Mouse (Mus musculus): ENCODE measurements around the gene Runx3.

The Runx3 gene

DNA sequence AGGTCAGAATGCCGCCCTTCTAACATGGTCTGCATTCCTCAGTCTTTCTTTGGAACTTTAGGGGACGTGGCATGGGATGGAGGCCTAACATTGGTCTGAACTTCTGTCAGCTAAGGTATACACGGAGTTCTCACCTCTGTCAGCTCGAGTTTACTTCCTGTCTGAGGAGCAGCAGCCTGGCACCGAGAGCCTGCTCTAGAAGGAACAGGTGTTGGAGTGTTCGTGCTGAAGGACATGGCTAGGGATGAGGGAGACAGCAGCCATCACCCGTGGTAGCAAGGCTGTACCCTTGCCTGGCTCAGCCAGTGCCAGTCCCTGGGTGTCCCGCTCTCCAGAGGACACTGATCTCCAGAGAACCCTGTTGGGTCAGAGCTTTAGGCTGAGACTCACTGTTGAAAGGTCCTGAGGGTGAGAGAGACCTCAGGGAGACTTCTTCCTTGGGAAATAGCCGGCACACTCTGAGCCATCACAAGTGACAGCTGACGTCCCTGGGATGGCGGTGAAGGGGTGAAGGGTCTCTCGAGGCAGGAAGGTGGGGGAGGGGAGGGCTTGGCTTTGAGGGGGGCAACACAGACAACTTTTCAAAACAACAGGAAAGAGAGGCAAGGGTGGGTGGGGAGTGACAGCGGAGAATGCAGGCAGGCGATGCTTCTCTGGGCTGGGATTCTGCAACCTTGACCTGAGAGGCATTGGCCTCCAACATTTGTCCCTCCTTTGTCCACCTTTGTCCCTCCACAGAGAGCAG, 4.9 kb upstream of the Runx3 start:
- DNase-seq: no peak

GRCm38 (mm10) chr4:135116391-135116790, 4.1 kb upstream of the Runx3 start:
- no peak for DNase-seq

GRCm38 (mm10) chr4:135117846-135118245, 2.6 kb upstream of the Runx3 start:
- no peak for DNase-seq

DNA sequence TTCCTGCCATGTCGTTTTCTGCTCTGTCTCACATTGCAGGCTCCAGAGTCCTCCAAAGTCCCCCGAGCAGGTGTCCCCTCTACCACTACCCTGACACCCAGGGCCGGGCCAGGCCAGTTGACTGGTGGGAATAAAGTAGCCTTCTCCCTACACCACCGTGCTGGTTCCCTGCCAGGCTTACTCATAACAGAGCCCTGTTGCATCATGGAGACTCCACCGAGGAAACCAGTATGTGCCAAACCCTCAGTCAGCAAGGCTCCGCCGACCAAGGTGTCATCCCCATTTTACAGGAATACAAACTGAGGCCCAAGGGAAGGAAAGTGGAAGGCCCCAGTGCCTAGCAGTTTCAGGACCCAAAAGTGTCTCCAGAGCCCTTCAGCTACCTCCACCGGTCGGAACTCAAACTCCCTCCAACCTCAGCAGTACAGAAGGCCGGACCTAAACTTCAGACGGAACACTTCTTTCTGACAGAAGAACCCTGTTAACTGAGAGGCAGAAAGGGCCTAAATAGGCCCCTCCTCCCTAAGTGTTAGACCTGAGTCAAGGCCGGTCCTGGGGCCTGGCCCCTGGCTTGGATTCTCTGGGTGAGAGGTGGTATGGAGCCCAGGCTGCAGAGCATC, 1.5 kb upstream of the Runx3 start:
- no peak for DNase-seq

- DNase-seq: no peak
Observed at GRCm38 (mm10) chr4:135123721-135124120, 3.3 kb downstream of the Runx3 start.

DNA sequence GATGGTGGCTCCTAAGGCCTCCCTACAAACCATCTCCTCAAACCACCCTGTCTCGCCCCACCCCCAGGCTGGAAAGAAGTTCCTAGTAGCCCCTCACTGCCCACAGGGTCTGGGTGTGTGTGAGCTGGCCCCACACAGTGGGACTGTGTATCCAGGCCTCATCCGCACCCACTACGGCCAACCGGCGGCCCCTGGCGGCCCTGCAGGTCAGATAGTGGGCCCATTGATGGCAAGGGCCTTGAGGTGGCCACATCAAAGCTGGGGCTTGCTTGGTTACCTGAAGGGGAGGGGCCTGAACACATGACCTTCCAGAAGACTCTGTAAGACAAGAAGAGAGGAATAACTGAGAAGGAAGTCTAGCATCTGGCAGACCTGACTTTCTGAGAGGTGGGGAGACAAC, 4.3 kb downstream of the Runx3 start:
- DNase-seq: no peak

GRCm38 (mm10) chr4:135125152-135125551, 4.7 kb downstream of the Runx3 start:
- DNase-seq: no peak

GRCm38 (mm10) chr4:135126385-135126784, 5.9 kb downstream of the Runx3 start:
- no peak for DNase-seq

DNA sequence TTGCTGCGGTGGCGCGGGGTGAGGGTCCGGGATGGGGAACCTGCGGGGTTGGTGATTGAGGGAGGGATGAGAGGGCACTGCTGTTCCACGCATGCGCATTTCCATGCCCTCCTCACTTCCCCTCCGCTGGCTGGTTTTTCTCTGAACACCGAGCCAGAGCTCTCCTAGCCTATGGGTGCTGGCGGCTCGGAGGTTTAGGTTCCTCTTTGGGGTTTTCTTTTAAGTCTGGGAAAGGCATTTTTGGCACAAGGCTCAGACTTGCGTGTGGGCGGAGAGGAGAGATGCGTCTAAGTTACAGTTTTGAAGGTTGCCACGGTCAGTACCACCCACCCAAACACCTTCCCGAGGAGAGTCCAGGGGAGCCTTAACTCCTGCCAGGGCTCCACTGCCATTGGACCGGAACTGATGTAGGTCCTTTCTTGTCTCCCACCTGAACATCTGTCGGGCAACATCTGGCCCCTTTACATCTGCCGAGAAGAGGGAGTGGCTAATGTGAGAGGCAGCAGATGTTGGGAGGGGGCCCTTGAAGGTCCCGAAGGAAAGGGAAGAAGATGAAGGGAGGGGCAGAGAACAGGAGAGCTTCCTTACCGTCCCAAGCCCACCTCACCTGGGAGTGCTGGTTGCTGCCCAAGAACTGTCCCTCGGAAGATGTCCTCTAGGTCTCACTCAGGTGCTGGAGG, 8.5 kb downstream of the Runx3 start:
- DNase-seq: no peak

DNA sequence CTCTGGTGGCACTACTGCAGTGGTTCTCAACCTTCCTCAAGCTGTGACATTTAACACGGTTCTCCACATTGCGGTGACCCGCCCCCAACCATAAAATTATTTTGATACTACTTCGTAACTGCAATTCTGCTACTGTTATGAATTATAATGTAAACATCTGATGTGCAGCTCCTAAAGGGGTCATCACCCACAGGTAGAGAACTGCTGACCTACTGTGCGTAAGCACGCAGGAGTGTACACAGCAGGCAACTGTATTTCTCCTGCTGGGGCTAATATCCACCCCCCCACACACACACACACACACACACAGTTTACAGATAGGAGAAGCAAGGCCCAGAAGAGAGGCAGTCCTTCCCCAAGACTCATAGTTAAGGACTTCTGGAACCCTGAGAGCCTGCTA, 9.7 kb downstream of the Runx3 start:
- DNase-seq: no peak

DNA sequence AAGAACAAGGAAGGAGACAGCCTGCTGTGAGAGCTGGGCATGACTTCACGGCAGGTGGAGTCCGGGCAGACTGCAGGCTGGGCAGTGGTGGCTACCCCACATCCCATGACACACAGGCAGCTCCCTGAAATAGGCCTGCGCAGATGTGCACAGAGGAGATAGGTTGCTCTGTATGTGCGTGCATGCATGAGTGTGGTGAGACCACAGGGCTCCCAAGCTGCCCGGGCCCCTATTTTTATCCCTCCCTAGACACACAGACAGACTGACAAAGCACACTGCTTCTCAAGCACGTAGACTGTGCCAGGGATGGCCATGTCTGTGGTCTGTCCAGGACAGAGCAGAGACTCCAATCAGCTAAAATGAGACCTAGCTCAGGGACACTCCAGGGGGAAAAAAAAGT, 10.7 kb downstream of the Runx3 start:
- no peak for DNase-seq

DNA sequence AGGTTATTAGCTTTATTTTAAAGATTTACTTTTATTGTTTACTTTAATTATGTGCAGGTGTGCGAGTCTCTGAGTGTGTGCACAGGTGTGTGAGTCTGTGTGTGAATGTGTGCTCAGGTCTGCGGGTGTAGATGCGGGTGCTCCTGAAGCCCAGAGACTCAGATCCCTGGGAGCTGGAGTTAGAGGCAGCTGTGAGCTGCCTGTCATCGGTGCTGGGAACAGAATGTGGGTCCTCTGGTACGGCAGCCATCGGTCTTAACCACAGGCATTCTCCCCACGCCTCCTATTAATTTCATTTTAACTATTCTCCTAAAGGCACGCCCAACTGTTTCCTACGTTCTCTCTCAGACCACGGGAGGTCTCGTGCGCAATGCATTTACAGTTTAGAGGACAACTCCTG, 12.3 kb downstream of the Runx3 start:
- no peak for DNase-seq

- DNase-seq: no peak
Observed at GRCm38 (mm10) chr4:135133711-135134110, 13.3 kb downstream of the Runx3 start.

- DNase-seq: no peak
Observed at GRCm38 (mm10) chr4:135135331-135135730, 14.9 kb downstream of the Runx3 start.

GRCm38 (mm10) chr4:135136202-135136601, 15.8 kb downstream of the Runx3 start:
- DNase-seq: no peak

- DNase-seq: no peak
Observed at GRCm38 (mm10) chr4:135136612-135137011, 16.2 kb downstream of the Runx3 start.

DNA sequence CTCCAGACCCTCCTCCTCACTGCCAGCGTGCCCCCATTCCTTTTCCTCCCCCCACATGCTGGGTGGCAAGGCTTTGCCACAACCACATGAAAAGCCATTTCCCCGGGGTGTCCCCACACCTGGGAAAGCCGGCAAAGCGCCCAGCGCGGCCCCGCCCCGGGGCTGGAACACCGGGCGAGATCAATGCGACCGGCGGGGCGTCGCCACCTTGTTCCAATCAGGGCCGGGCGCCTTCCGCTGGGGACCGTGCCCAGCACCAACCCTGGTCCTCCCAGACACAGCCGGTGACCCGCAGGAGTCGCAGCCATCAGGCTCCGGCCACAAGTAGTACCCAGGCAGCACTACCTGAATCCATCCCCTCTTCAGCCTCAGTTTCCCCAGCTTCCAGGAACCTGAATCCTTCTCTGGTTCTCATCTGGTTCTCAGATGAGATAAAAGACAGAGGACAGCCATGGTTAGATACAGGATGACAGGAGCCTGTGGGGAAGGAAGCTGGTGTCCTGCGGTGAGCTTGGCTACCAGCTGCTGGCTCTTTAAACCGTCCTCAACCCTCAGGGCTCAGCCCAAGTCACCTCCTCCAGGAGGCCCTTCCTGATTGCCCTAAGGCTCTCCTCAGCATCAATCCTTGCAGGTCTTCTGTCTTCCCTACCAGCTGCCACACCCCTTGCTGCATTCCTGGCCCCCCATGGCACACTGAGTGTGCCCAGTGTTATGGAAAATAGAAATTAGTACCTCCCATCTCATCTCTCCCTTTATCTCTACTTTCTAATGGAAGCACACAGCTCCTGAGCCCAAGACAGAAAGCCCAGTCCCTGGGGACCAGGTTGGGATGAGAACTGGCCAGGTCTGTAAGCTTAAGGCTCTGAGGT, 20.4 kb downstream of the Runx3 start:
- no peak for DNase-seq

DNA sequence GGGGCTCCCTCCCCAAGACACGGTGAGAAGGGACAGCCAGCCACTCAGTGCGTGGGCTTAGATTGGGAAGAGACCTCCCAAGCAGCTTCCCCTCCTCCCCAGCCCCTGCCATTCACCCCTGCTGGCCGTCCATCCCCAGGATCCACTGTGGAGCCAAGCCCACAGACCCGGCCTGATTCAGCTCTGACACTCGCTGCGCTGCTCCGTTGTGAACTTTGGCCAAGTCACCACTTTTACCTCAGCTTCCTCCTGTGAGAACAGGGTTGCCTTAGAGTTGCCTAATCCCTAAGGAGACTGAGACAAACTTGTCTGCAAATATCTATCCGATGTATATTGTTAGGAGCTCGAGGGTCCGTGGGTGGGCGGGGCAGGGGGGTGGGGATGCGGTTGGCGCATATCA, 21.3 kb downstream of the Runx3 start:
- DNase-seq: no peak

DNA sequence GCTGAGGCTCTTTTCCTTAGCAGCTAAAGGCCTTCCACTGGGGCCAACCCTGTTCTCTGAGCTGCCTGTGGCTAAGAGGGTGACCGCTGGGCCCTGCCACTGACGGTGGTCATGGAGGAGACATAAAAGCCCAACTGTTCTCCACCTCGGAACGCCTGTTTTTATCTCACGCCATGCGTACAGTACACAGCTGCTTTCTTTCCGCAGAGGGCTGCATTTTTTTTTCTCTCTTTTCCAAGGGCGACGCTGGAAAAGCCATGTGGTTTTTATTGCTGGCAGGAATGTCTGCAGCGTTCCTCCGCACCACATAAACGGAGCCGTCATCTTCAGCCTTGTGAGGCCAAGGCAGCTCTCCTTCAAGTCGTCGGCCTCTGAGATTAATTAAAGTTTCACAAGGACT, 26.3 kb downstream of the Runx3 start:
- no peak for DNase-seq

- no peak for DNase-seq
Observed at GRCm38 (mm10) chr4:135148660-135149059, 28.2 kb downstream of the Runx3 start.

DNA sequence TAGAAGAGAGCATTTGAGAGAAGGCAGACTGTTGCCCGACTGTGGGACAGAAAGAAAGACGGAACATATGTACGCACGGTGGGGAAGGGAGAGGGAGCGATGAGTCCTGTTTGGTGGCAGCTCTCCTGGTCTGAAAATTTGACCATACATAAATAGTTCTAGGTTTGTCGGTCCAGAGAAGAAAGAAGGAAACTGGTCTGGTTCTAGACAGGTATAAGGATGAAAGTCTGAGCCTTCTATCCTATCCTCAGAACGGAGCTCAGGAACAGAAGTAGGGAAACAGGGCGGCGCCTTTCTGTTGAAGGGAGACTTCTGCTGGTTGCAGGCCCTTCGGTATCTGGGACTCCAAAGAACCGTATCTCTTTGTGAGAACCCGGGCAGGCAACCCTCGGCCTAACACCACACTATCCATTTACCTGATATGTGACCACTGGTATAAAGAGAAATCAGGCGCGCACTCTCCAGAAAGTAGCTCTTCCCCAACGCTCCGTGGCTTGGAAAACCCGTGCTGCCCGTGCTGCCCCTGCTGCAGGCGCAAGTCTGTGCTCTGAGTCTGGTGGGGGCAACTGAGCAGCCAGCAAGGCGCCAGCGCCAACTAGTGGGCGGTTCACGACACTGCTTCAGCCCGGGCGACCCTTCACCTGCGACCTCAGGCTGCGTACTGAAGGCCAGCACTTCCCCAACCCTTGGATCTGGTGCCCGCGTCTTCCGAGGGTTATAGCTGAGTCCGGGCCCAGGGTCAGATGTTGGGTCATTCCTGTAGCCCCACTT, 29.8 kb downstream of the Runx3 start:
- peak; percentile 70 to 74 for DNase-seq
